Mouse (Mus musculus) embryonic facial prominence, embryonic 13.5 days (tissue): ENCODE measurements around the gene Clps. TPM values are rescaled to one million over a fixed set of nuclear protein-coding genes. Genes with fewer than 3 reads are reported as not detected.
A peak's percentile ranks its signal among the peaks of the same experiment; 100 is the strongest.
"Not testable (repeated sequence)": the region's sequence is repeated elsewhere in the genome, so short reads cannot be mapped to it uniquely, and the experiment has no call there.

Source experiments
- ATAC-seq: fragments of 200-750 bp; cut with Nextera tagmentation; 2 replicates; pipeline ENCODE4 v1.8.0; 2017; ENCODE audit warnings: low read depth; ENCODE audit not compliant: insufficient number of reproducible peaks, insufficient read depth, low FRiP score, low TSS enrichment
- H3K27ac ChIP-seq: fragments of 300-500 bp; sonication (generic); 2 replicates; pipeline ENCODE4 v1.5.1; 2015; ENCODE audit warnings: moderate library complexity, mild to moderate bottlenecking, inconsistent platforms
- H3K27me3 ChIP-seq: fragments of 300-500 bp; sonication (generic); 2 replicates; pipeline ENCODE4 v1.6.1; 2015; ENCODE audit warnings: mild to moderate bottlenecking, inconsistent platforms
- H3K36me3 ChIP-seq: fragments of 300-500 bp; sonication (generic); 2 replicates; pipeline ENCODE4 v1.6.1; 2015; ENCODE audit warnings: mild to moderate bottlenecking, inconsistent platforms
- H3K4me1 ChIP-seq: fragments of 300-500 bp; sonication (generic); 2 replicates; pipeline ENCODE4 v1.6.1; 2015; ENCODE audit warnings: inconsistent platforms
- H3K4me2 ChIP-seq: fragments of 300-500 bp; sonication (generic); 2 replicates; pipeline ENCODE4 v1.6.1; 2015; ENCODE audit warnings: moderate library complexity, mild to moderate bottlenecking, inconsistent platforms
- H3K4me3 ChIP-seq: fragments of 300-500 bp; sonication (generic); 2 replicates; pipeline ENCODE4 v1.5.1; 2015; ENCODE audit warnings: mild to moderate bottlenecking, inconsistent platforms
- H3K9ac ChIP-seq: fragments of 300-500 bp; sonication (generic); 2 replicates; pipeline ENCODE4 v1.6.1; 2015; ENCODE audit warnings: mild to moderate bottlenecking, inconsistent platforms
- H3K9me3 ChIP-seq: fragments of 300-500 bp; sonication (generic); 2 replicates; pipeline ENCODE4 v1.6.1; 2016; ENCODE audit warnings: inconsistent platforms
- WGBS: fragments of 180-500 bp; shearing (Covaris S2); methylation state at CpG from one replicate; pipeline ENCODE4 v1.1.7; 2015; ENCODE audit warnings: mixed read lengths; 5-methylcytosine and 5-hydroxymethylcytosine counted together
- polyA plus RNA-seq: library from polyadenylated mRNA; unstranded; fragments of >200 nt; fragmentation: Nextera tagmentation; extraction: Ambion mirVana; gene quantifications from 2 replicates; pipeline ENCODE4 v1.2.1, GENCODE M21; 2015

Clps gene
- polyA plus RNA-seq, 1 experiment from 2014 or later, result not detected

GRCm38 (mm10) chr17:28575244-28576125 lies 14.9 kb upstream of the Clps start, which contains the start of gene Lhfpl5:
Lhfpl5 (plus strand) TSS chr17:28575641.
- Histone ChIP-seq H3K4me2 (peak within 1 kb of the TSS; percentile 57), H3K36me3 (no peaks in the 10 kb centered on the region), H3K27ac (no peak within 1 kb of the TSS), H3K9me3 (no peaks in the 10 kb centered on the region), H3K9ac (no peak within 1 kb of the TSS), H3K4me3 (peak within 1 kb of the TSS; percentile 27), H3K4me1 (peaks cover 9% of the 10 kb centered on the region), H3K27me3 (peaks cover 6% of the 10 kb centered on the region)
- peak; percentile 50; the same call in 1 of the 2 replicates for ATAC-seq
- 15% methylated on average over 50 of the region's 50 CpGs for WGBS

GRCm38 (mm10) chr17:28572941-28573340 lies 12.4 kb upstream of the Clps start:
- H3K27me3 ChIP-seq, result peaks cover 6% of the 10 kb centered on the region
- H3K9ac ChIP-seq, result no peak overlapping the region
- H3K27ac ChIP-seq, result no peak overlapping the region
- no peaks in the 10 kb centered on the region for H3K36me3 ChIP-seq
- no peaks in the 10 kb centered on the region for H3K9me3 ChIP-seq
- no peak overlapping the region for H3K4me3 ChIP-seq
- H3K4me1 ChIP-seq, result peaks cover 9% of the 10 kb centered on the region
- H3K4me2 ChIP-seq, result no peak overlapping the region
- 84% methylated on average over 6 of the region's 6 CpGs for WGBS
- no peak for ATAC-seq

- H3K36me3 ChIP-seq, result no peaks in the 10 kb centered on the region
- H3K4me2 ChIP-seq, result no peak overlapping the region
- ATAC-seq, result no peak
- no peak overlapping the region for H3K27ac ChIP-seq
- WGBS, result 80% methylated on average over 7 of the region's 7 CpGs
- H3K27me3 ChIP-seq, result peaks cover 6% of the 10 kb centered on the region
- H3K9me3 ChIP-seq, result no peaks in the 10 kb centered on the region
- no peak overlapping the region for H3K4me3 ChIP-seq
- H3K4me1 ChIP-seq, result peaks cover 9% of the 10 kb centered on the region
- no peak overlapping the region for H3K9ac ChIP-seq
Observed at GRCm38 (mm10) chr17:28572521-28572920, 12.0 kb upstream of the Clps start.

GRCm38 (mm10) chr17:28571868-28572267 lies 11.3 kb upstream of the Clps start:
- ATAC-seq, result no peak
- no peak overlapping the region for H3K4me3 ChIP-seq
- no peak overlapping the region for H3K4me2 ChIP-seq
- H3K36me3 ChIP-seq, result no peaks in the 10 kb centered on the region
- H3K9me3 ChIP-seq, result no peaks in the 10 kb centered on the region
- WGBS, result 81% methylated on average over 3 of the region's 3 CpGs
- H3K27ac ChIP-seq, result no peak overlapping the region
- peaks cover 9% of the 10 kb centered on the region for H3K4me1 ChIP-seq
- peaks cover 6% of the 10 kb centered on the region for H3K27me3 ChIP-seq
- no peak overlapping the region for H3K9ac ChIP-seq

- ATAC-seq, result no peak
Observed at GRCm38 (mm10) chr17:28567541-28567940, 7.0 kb upstream of the Clps start.

GRCm38 (mm10) chr17:28565181-28565580 lies 4.6 kb upstream of the Clps start:
- Histone ChIP-seq H3K9ac (no peak overlapping the region), H3K36me3 (no peaks in the 10 kb centered on the region), H3K27ac (no peak overlapping the region), H3K27me3 (no peaks in the 10 kb centered on the region), H3K4me1 (no peaks in the 10 kb centered on the region), H3K4me2 (no peak overlapping the region), H3K9me3 (no peaks in the 10 kb centered on the region), H3K4me3 (no peak overlapping the region)
- no peak for ATAC-seq

More at GRCm38 (mm10) chr17:28567541-28567940, 7.0 kb upstream of the Clps start:
- Histone ChIP-seq H3K9ac (no peak overlapping the region), H3K36me3 (no peaks in the 10 kb centered on the region), H3K4me3 (no peak overlapping the region), H3K9me3 (no peaks in the 10 kb centered on the region), H3K27me3 (no peaks in the 10 kb centered on the region), H3K27ac (no peak overlapping the region), H3K4me2 (no peak overlapping the region), H3K4me1 (no peaks in the 10 kb centered on the region)
- 32% methylated on average over 3 of the region's 3 CpGs for WGBS

GRCm38 (mm10) chr17:28561613-28562012 lies 1.0 kb upstream of the Clps start:
- Histone ChIP-seq H3K9ac (no peak overlapping the region), H3K9me3 (no peaks in the 10 kb centered on the region), H3K27ac (no peak overlapping the region), H3K36me3 (no peaks in the 10 kb centered on the region), H3K27me3 (no peaks in the 10 kb centered on the region), H3K4me1 (peaks cover 16% of the 10 kb centered on the region), H3K4me2 (no peak overlapping the region), H3K4me3 (no peak overlapping the region)
- WGBS, result 57% methylated on average over 7 of the region's 7 CpGs
- ATAC-seq, result no peak

GRCm38 (mm10) chr17:28557772-28558171 lies 2.8 kb downstream of the Clps start:
- H3K4me1 ChIP-seq, result peaks cover 39% of the 10 kb centered on the region
- no peak overlapping the region for H3K4me2 ChIP-seq
- 64% methylated on average over 6 of the region's 6 CpGs for WGBS
- no peaks in the 10 kb centered on the region for H3K27me3 ChIP-seq
- ATAC-seq, result no peak
- H3K4me3 ChIP-seq, result no peak overlapping the region
- no peak overlapping the region for H3K27ac ChIP-seq
- no peaks in the 10 kb centered on the region for H3K9me3 ChIP-seq
- H3K9ac ChIP-seq, result no peak overlapping the region
- H3K36me3 ChIP-seq, result no peaks in the 10 kb centered on the region

GRCm38 (mm10) chr17:28556635-28557396 lies 3.8 kb downstream of the Clps start:
- Histone ChIP-seq H3K4me3 (no peak overlapping the region), H3K4me1 (peaks cover 44% of the 10 kb centered on the region), H3K36me3 (no peaks in the 10 kb centered on the region), H3K9ac (0 out of 2 replicates have a peak overlapping the region, but pooled peaks have one; percentile 12), H3K27ac (peak overlapping the region; percentile 63), H3K4me2 (0 out of 2 replicates have a peak overlapping the region, but pooled peaks have one; percentile 17), H3K9me3 (no peaks in the 10 kb centered on the region), H3K27me3 (no peaks in the 10 kb centered on the region)
- 39% methylated on average over 6 of the region's 6 CpGs for WGBS
- ATAC-seq, result no peak

- H3K4me3 ChIP-seq, H3K36me3 ChIP-seq, H3K9me3 ChIP-seq, H3K4me2 ChIP-seq, H3K27me3 ChIP-seq, ATAC-seq, H3K9ac ChIP-seq: not testable (repeated sequence)
- Histone ChIP-seq H3K4me1 (peaks cover 44% of the 10 kb centered on the region), H3K27ac (peak overlapping the region; percentile 62; the same call in 1 of the 2 replicates)
- WGBS, result 86% methylated on average over 4 of the region's 4 CpGs
Observed at GRCm38 (mm10) chr17:28554021-28554420, 6.5 kb downstream of the Clps start.

- peak; percentile 56; the same call in 1 of the 2 replicates for ATAC-seq
- Histone ChIP-seq H3K27me3 (no peaks in the 10 kb centered on the region; the same call in 1 of the 2 replicates), H3K9me3 (no peaks in the 10 kb centered on the region), H3K9ac (no peak overlapping the region), H3K36me3 (no peaks in the 10 kb centered on the region), H3K4me3 (no peak overlapping the region), H3K27ac (peak overlapping the region; percentile 62), H3K4me2 (peak overlapping the region; percentile 34), H3K4me1 (peaks cover 43% of the 10 kb centered on the region)
- WGBS, result 1% methylated on average over 14 of the region's 14 CpGs
Observed at GRCm38 (mm10) chr17:28553040-28553793, 7.3 kb downstream of the Clps start.
